Mouse (Mus musculus) stomach, embryonic 14.5 days (tissue): ENCODE measurements around the gene Hint2. TPM values are rescaled to one million over a fixed set of nuclear protein-coding genes. Genes with fewer than 3 reads are reported as not detected.

Experiments used
- ATAC-seq: fragments of 200-750 bp; cut with Nextera tagmentation; 2 replicates; pipeline ENCODE4 v1.8.0; 2017; ENCODE audit warnings: low read depth, moderate TSS enrichment; ENCODE audit not compliant: insufficient number of reproducible peaks, insufficient read depth, low FRiP score
- H3K27ac ChIP-seq: fragments of 300-500 bp; sonication (generic); 2 replicates; pipeline ENCODE4 v1.5.1; 2014; ENCODE audit warnings: mild to moderate bottlenecking, low read length, moderate library complexity, mixed read lengths
- H3K27me3 ChIP-seq: fragments of 300-500 bp; sonication (generic); 2 replicates; pipeline ENCODE4 v1.6.1; 2014; ENCODE audit warnings: low read length, control low read depth, mixed read lengths; ENCODE audit not compliant: control insufficient read depth, insufficient read depth
- H3K36me3 ChIP-seq: fragments of 300-500 bp; sonication (generic); 2 replicates; pipeline ENCODE4 v1.6.1; 2014; ENCODE audit warnings: mild to moderate bottlenecking, control low read depth, low read length, moderate library complexity, mixed read lengths; ENCODE audit not compliant: control insufficient read depth, insufficient read depth
- H3K4me1 ChIP-seq: fragments of 300-500 bp; sonication (generic); 2 replicates; pipeline ENCODE4 v1.6.1; 2014; ENCODE audit warnings: low read length, control low read depth, mixed read lengths; ENCODE audit not compliant: control insufficient read depth, insufficient read depth
- H3K4me2 ChIP-seq: fragments of 300-500 bp; sonication (generic); replicated peaks from 2 replicates; pipeline ENCODE4 v1.6.1; 2014; ENCODE audit warnings: low read depth, low read length, control low read depth
- H3K4me3 ChIP-seq: fragments of 300-500 bp; sonication (generic); 2 replicates; pipeline ENCODE4 v1.5.1; 2014; ENCODE audit warnings: low read depth, low read length, control low read depth
- H3K9ac ChIP-seq: fragments of 300-500 bp; sonication (generic); replicated peaks from 2 replicates; pipeline ENCODE4 v1.6.1; 2014; ENCODE audit warnings: low read depth, mild to moderate bottlenecking, control low read depth, low read length, moderate library complexity, mixed read lengths
- H3K9me3 ChIP-seq: fragments of 300-500 bp; sonication (generic); 2 replicates; pipeline ENCODE4 v1.6.1; 2016; ENCODE audit warnings: low read depth, low read length, control low read depth; ENCODE audit not compliant: control insufficient read depth
- WGBS: fragments of 180-500 bp; shearing (Covaris S2); extraction: QIAGEN DNeasy Blood & Tissue Kit; methylation state at CpG from one replicate; pipeline ENCODE4 v1.1.7; 2014; 5-methylcytosine and 5-hydroxymethylcytosine counted together
- polyA plus RNA-seq: library from polyadenylated mRNA; unstranded; fragments of >200 nt; fragmentation: Nextera tagmentation; extraction: Ambion mirVana; gene quantifications from 2 replicates; pipeline ENCODE4 v1.2.1, GENCODE M21; 2014

Hint2 gene
- polyA plus RNA-seq, 1 experiment from 2014 or later: 112 TPM

GRCm38 (mm10) chr4:43631046-43631955 is 25.0 kb downstream of the Hint2 start, which contains the start of gene Npr2:
Gene Npr2 (plus strand): TSS chr4:43631935.
- Histone ChIP-seq H3K4me1 (peaks cover 16% of the 10 kb centered on the region), H3K27ac (peak within 1 kb of the TSS; percentile 61), H3K27me3 (no peaks in the 10 kb centered on the region), H3K9ac (peak within 1 kb of the TSS; percentile 76), H3K9me3 (no peaks in the 10 kb centered on the region), H3K4me2 (peak within 1 kb of the TSS; percentile 86), H3K36me3 (no peaks in the 10 kb centered on the region), H3K4me3 (peak within 1 kb of the TSS; percentile 57)
- WGBS: 2% methylated on average over 54 of the region's 70 CpGs
- peak; percentile 54; the same call in 1 of the 2 replicates for ATAC-seq

- Histone ChIP-seq H3K4me2 (peak overlapping the region; percentile 86; the same call in 1 of the 2 replicates), H3K27me3 (no peaks in the 10 kb centered on the region), H3K4me1 (peaks cover 16% of the 10 kb centered on the region), H3K36me3 (no peaks in the 10 kb centered on the region), H3K4me3 (peak overlapping the region; percentile 57; the same call in 1 of the 2 replicates), H3K27ac (peak overlapping the region; percentile 61), H3K9me3 (peaks cover under 1% of the 10 kb centered on the region), H3K9ac (no peak overlapping the region)
- no peak for ATAC-seq
- 30% methylated on average over 5 of the region's 5 CpGs for WGBS
Measured at GRCm38 (mm10) chr4:43630671-43631045, 25.6 kb downstream of the Hint2 start.

GRCm38 (mm10) chr4:43630030-43630581 is 26.2 kb downstream of the Hint2 start:
- H3K27me3 ChIP-seq: no peaks in the 10 kb centered on the region
- WGBS: 7% methylated on average over 5 of the region's 5 CpGs
- H3K9ac ChIP-seq: no peak overlapping the region

GRCm38 (mm10) chr4:43629106-43629817 is 27.0 kb downstream of the Hint2 start:
- no peak for ATAC-seq
- no peak overlapping the region for H3K4me3 ChIP-seq
- WGBS: 40% methylated on average over 20 of the region's 20 CpGs

More at GRCm38 (mm10) chr4:43630030-43630581, 26.2 kb downstream of the Hint2 start:
- H3K9me3 ChIP-seq: peaks cover 6% of the 10 kb centered on the region
- no peak overlapping the region for H3K4me3 ChIP-seq
- H3K4me1 ChIP-seq: peaks cover 16% of the 10 kb centered on the region
- H3K36me3 ChIP-seq: no peaks in the 10 kb centered on the region
- peak; percentile 63; the same call in 1 of the 2 replicates for ATAC-seq
- H3K4me2 ChIP-seq: no peak overlapping the region
- H3K27ac ChIP-seq: no peak overlapping the region; the same call in 1 of the 2 replicates

GRCm38 (mm10) chr4:43620146-43620778 is 36.0 kb downstream of the Hint2 start:
- Histone ChIP-seq H3K36me3 (no peaks in the 10 kb centered on the region), H3K9me3 (peaks cover 7% of the 10 kb centered on the region), H3K9ac (no peak overlapping the region), H3K4me2 (no peak overlapping the region), H3K27me3 (no peaks in the 10 kb centered on the region), H3K4me1 (no peaks in the 10 kb centered on the region), H3K4me3 (no peak overlapping the region), H3K27ac (no peak overlapping the region)
- 80% methylated on average over 4 of the region's 4 CpGs for WGBS
- no peak for ATAC-seq

More at GRCm38 (mm10) chr4:43629106-43629817, 27.0 kb downstream of the Hint2 start:
- Histone ChIP-seq H3K36me3 (no peaks in the 10 kb centered on the region), H3K27ac (no peak overlapping the region), H3K9me3 (peaks cover 12% of the 10 kb centered on the region), H3K27me3 (no peaks in the 10 kb centered on the region), H3K4me1 (peaks cover 16% of the 10 kb centered on the region), H3K4me2 (no peak overlapping the region), H3K9ac (no peak overlapping the region)

- no peaks in the 10 kb centered on the region for H3K27me3 ChIP-seq
- 54% methylated on average over 3 of the region's 3 CpGs for WGBS
- H3K9ac ChIP-seq: no peak overlapping the region
- no peaks in the 10 kb centered on the region for H3K4me1 ChIP-seq
- H3K27ac ChIP-seq: no peak overlapping the region
- H3K36me3 ChIP-seq: no peaks in the 10 kb centered on the region
- H3K4me2 ChIP-seq: no peak overlapping the region
- no peak overlapping the region for H3K4me3 ChIP-seq
- no peak for ATAC-seq
- H3K9me3 ChIP-seq: no peaks in the 10 kb centered on the region
Measured at GRCm38 (mm10) chr4:43613060-43613730, 43.1 kb downstream of the Hint2 start.

- H3K36me3 ChIP-seq: no peaks in the 10 kb centered on the region
- H3K27ac ChIP-seq: no peak overlapping the region
- WGBS: 63% methylated on average over 10 of the region's 10 CpGs
- H3K4me2 ChIP-seq: no peak overlapping the region
- no peak overlapping the region for H3K9ac ChIP-seq
- ATAC-seq: no peak
- no peaks in the 10 kb centered on the region for H3K27me3 ChIP-seq
- no peak overlapping the region for H3K4me3 ChIP-seq
- no peaks in the 10 kb centered on the region for H3K9me3 ChIP-seq
- no peaks in the 10 kb centered on the region for H3K4me1 ChIP-seq
Measured at GRCm38 (mm10) chr4:43612534-43612933, 43.7 kb downstream of the Hint2 start.
